Mouse (Mus musculus): ENCODE results near the gene Oser1. TPM values are rescaled to one million over a fixed set of nuclear protein-coding genes. Genes with fewer than 3 reads are reported as not detected.
A peak's percentile ranks its signal among the peaks of the same experiment; 100 is the strongest.
"Not testable (repeated sequence)": the region's sequence is repeated elsewhere in the genome, so short reads cannot be mapped to it uniquely, and the experiment has no call there.

Oser1 gene
- polyA plus RNA-seq, 1 experiment from 2014 or later: 82.3 TPM

GRCm38 (mm10) chr2:163462386-163462785 lies 37.9 kb upstream of the Oser1 start:
- H3K36me3 ChIP-seq: peaks cover 8% of the 10 kb centered on the region; the same call in 1 of the 2 replicates
- no peak overlapping the region for H3K9ac ChIP-seq (replicated peaks)
- no peaks in the 10 kb centered on the region for H3K9me3 ChIP-seq
- no peak overlapping the region for H3K4me3 ChIP-seq
- ATAC-seq (ENCODE audit: low FRiP score, low read depth): no peak
- no peak overlapping the region for H3K4me2 ChIP-seq (replicated peaks)
- WGBS: 85% methylated on average over 5 of the region's 5 CpGs
- H3K27me3 ChIP-seq: peaks cover 17% of the 10 kb centered on the region
- H3K4me1 ChIP-seq: no peaks in the 10 kb centered on the region
- no peak overlapping the region for H3K27ac ChIP-seq (replicated peaks)

- 94% methylated on average over 9 of the region's 9 CpGs for WGBS
- not testable (repeated sequence) for H3K4me1 ChIP-seq; ATAC-seq (ENCODE audit: low FRiP score, low read depth); H3K9ac ChIP-seq (replicated peaks); H3K36me3 ChIP-seq; H3K27ac ChIP-seq (replicated peaks); H3K9me3 ChIP-seq; H3K4me2 ChIP-seq (replicated peaks); H3K4me3 ChIP-seq
- peaks cover 17% of the 10 kb centered on the region for H3K27me3 ChIP-seq
Observed at GRCm38 (mm10) chr2:163461307-163461706, 36.8 kb upstream of the Oser1 start.

- Histone ChIP-seq H3K9ac (replicated peaks) (no peak overlapping the region), H3K9me3 (no peaks in the 10 kb centered on the region), H3K4me1 (no peaks in the 10 kb centered on the region), H3K27me3 (peaks cover 17% of the 10 kb centered on the region), H3K4me2 (replicated peaks) (no peak overlapping the region), H3K27ac (replicated peaks) (no peak overlapping the region), H3K36me3 (no peaks in the 10 kb centered on the region), H3K4me3 (no peak overlapping the region)
- 89% methylated on average over 8 of the region's 8 CpGs for WGBS
- ATAC-seq (ENCODE audit: low FRiP score, low read depth): no peak
Observed at GRCm38 (mm10) chr2:163460622-163461021, 36.1 kb upstream of the Oser1 start.

GRCm38 (mm10) chr2:163459380-163459779 lies 34.9 kb upstream of the Oser1 start:
- H3K4me1 ChIP-seq: no peaks in the 10 kb centered on the region
- peaks cover 17% of the 10 kb centered on the region for H3K27me3 ChIP-seq
- peaks cover 9% of the 10 kb centered on the region for H3K36me3 ChIP-seq
- no peak overlapping the region for H3K9ac ChIP-seq (replicated peaks)
- no peak overlapping the region for H3K4me3 ChIP-seq
- WGBS: 51% methylated on average over 10 of the region's 10 CpGs
- ATAC-seq (ENCODE audit: low FRiP score, low read depth): no peak
- H3K27ac ChIP-seq (replicated peaks): no peak overlapping the region
- H3K4me2 ChIP-seq (replicated peaks): 0 out of 2 replicates have a peak overlapping the region, but pooled peaks have one; percentile 14
- H3K9me3 ChIP-seq: no peaks in the 10 kb centered on the region

- Histone ChIP-seq H3K27ac (replicated peaks) (no peak overlapping the region), H3K9ac (replicated peaks) (no peak overlapping the region), H3K4me2 (replicated peaks) (0 out of 2 replicates have a peak overlapping the region, but pooled peaks have one; percentile 14), H3K4me3 (no peak overlapping the region), H3K4me1 (no peaks in the 10 kb centered on the region), H3K9me3 (no peaks in the 10 kb centered on the region), H3K27me3 (peaks cover 17% of the 10 kb centered on the region), H3K36me3 (peaks cover 15% of the 10 kb centered on the region)
- ATAC-seq (ENCODE audit: low FRiP score, low read depth): no peak
- 58% methylated on average over 27 of the region's 27 CpGs for WGBS
Observed at GRCm38 (mm10) chr2:163458539-163459265, 34.2 kb upstream of the Oser1 start.

GRCm38 (mm10) chr2:163453378-163453777 lies 28.9 kb upstream of the Oser1 start:
- 94% methylated on average over 13 of the region's 13 CpGs for WGBS
- Histone ChIP-seq H3K4me3 (no peak overlapping the region), H3K4me1 (no peaks in the 10 kb centered on the region), H3K9me3 (no peaks in the 10 kb centered on the region), H3K36me3 (peaks cover 40% of the 10 kb centered on the region), H3K4me2 (replicated peaks) (no peak overlapping the region), H3K9ac (replicated peaks) (no peak overlapping the region), H3K27ac (replicated peaks) (no peak overlapping the region), H3K27me3 (peaks cover 6% of the 10 kb centered on the region)
- ATAC-seq (ENCODE audit: low FRiP score, low read depth): no peak

GRCm38 (mm10) chr2:163452738-163453137 lies 28.2 kb upstream of the Oser1 start:
- H3K27me3 ChIP-seq: no peaks in the 10 kb centered on the region; the same call in 1 of the 2 replicates
- H3K27ac ChIP-seq (replicated peaks): no peak overlapping the region
- 89% methylated on average over 6 of the region's 6 CpGs for whole genome bisulfite sequencing
- H3K9me3 ChIP-seq: no peaks in the 10 kb centered on the region
- no peaks in the 10 kb centered on the region for H3K4me1 ChIP-seq
- H3K4me3 ChIP-seq: no peak overlapping the region
- no peak overlapping the region for H3K9ac ChIP-seq (replicated peaks)
- H3K36me3 ChIP-seq: peaks cover 45% of the 10 kb centered on the region
- no peak for ATAC-seq (ENCODE audit: low FRiP score, low read depth)
- no peak overlapping the region for H3K4me2 ChIP-seq (replicated peaks)

GRCm38 (mm10) chr2:163450668-163451295 lies 26.3 kb upstream of the Oser1 start:
- ATAC-seq (ENCODE audit: low FRiP score, low read depth): no peak
- Histone ChIP-seq H3K36me3 (peaks cover 60% of the 10 kb centered on the region), H3K9me3 (no peaks in the 10 kb centered on the region), H3K27ac (replicated peaks) (no peak overlapping the region), H3K9ac (replicated peaks) (no peak overlapping the region), H3K4me3 (no peak overlapping the region), H3K27me3 (no peaks in the 10 kb centered on the region; the same call in 1 of the 2 replicates), H3K4me2 (replicated peaks) (no peak overlapping the region), H3K4me1 (no peaks in the 10 kb centered on the region)
- WGBS: 80% methylated on average over 6 of the region's 6 CpGs

- no peak overlapping the region for H3K9ac ChIP-seq (replicated peaks)
- H3K27me3 ChIP-seq: no peaks in the 10 kb centered on the region; the same call in 1 of the 2 replicates
- no peak overlapping the region for H3K4me2 ChIP-seq (replicated peaks)
- no peaks in the 10 kb centered on the region for H3K4me1 ChIP-seq
- no peak for ATAC-seq (ENCODE audit: low FRiP score, low read depth)
- peaks cover 49% of the 10 kb centered on the region for H3K36me3 ChIP-seq
- no peak overlapping the region for H3K27ac ChIP-seq (replicated peaks)
- no peak overlapping the region for H3K4me3 ChIP-seq
- 75% methylated on average over 3 of the region's 3 CpGs for WGBS
- no peaks in the 10 kb centered on the region for H3K9me3 ChIP-seq
Observed at GRCm38 (mm10) chr2:163449276-163449675, 24.8 kb upstream of the Oser1 start.

GRCm38 (mm10) chr2:163447375-163447774 lies 22.9 kb upstream of the Oser1 start:
- H3K27ac ChIP-seq (replicated peaks): no peak overlapping the region
- no peak overlapping the region for H3K4me3 ChIP-seq
- no peaks in the 10 kb centered on the region; the same call in 1 of the 2 replicates for H3K27me3 ChIP-seq
- WGBS: 75% methylated on average over 11 of the region's 12 CpGs
- H3K4me2 ChIP-seq (replicated peaks): no peak overlapping the region
- no peaks in the 10 kb centered on the region for H3K4me1 ChIP-seq
- H3K9ac ChIP-seq (replicated peaks): no peak overlapping the region
- peaks cover 33% of the 10 kb centered on the region for H3K36me3 ChIP-seq
- no peak for ATAC-seq (ENCODE audit: low FRiP score, low read depth)
- no peaks in the 10 kb centered on the region for H3K9me3 ChIP-seq

GRCm38 (mm10) chr2:163444017-163444416 lies 19.5 kb upstream of the Oser1 start:
- no peak overlapping the region for H3K4me3 ChIP-seq
- H3K9ac ChIP-seq (replicated peaks): no peak overlapping the region
- WGBS: 75% methylated on average over 7 of the region's 7 CpGs

GRCm38 (mm10) chr2:163443543-163443942 lies 19.0 kb upstream of the Oser1 start:
- Histone ChIP-seq H3K9me3 (no peaks in the 10 kb centered on the region), H3K4me2 (replicated peaks) (no peak overlapping the region), H3K27ac (replicated peaks) (no peak overlapping the region), H3K27me3 (0 out of 2 replicates have a peak, but pooled peaks cover 4% of the 10 kb centered on the region), H3K4me1 (peaks cover 27% of the 10 kb centered on the region), H3K9ac (replicated peaks) (no peak overlapping the region), H3K4me3 (no peak overlapping the region), H3K36me3 (peaks cover 21% of the 10 kb centered on the region)
- 72% methylated on average over 6 of the region's 6 CpGs for WGBS
- no peak for ATAC-seq (ENCODE audit: low FRiP score, low read depth)

More at GRCm38 (mm10) chr2:163444017-163444416, 19.5 kb upstream of the Oser1 start:
- peaks cover 22% of the 10 kb centered on the region for H3K36me3 ChIP-seq
- no peak overlapping the region for H3K27ac ChIP-seq (replicated peaks)
- no peak overlapping the region for H3K4me2 ChIP-seq (replicated peaks)
- no peaks in the 10 kb centered on the region for H3K9me3 ChIP-seq
- H3K4me1 ChIP-seq: peaks cover 22% of the 10 kb centered on the region
- ATAC-seq (ENCODE audit: low FRiP score, low read depth): no peak
- no peaks in the 10 kb centered on the region for H3K27me3 ChIP-seq
